Mouse (Mus musculus) hindbrain, embryonic 11.5 days (tissue): ENCODE measurements around the gene Hspg2. TPM values are rescaled to one million over a fixed set of nuclear protein-coding genes. Genes with fewer than 3 reads are reported as not detected.

Source experiments
- ATAC-seq: fragments of 200-750 bp; cut with Nextera tagmentation; 2 replicates; pipeline ENCODE4 v1.8.0; 2017; ENCODE audit warnings: mild to moderate bottlenecking, moderate TSS enrichment, moderate library complexity; ENCODE audit not compliant: low FRiP score
- DNase-seq: peaks from one replicate; pipeline ENCODE4 v3.0.0-alpha.2; 2015; ENCODE audit warnings: low spot score
- H3K27ac ChIP-seq: fragments of 300-500 bp; sonication (generic); 2 replicates; pipeline ENCODE4 v1.5.1; 2014; ENCODE audit warnings: mild to moderate bottlenecking, low read depth, low read length
- H3K27me3 ChIP-seq: fragments of 300-500 bp; sonication (generic); 2 replicates; pipeline ENCODE4 v1.6.1; 2014; ENCODE audit warnings: mild to moderate bottlenecking, low read length, moderate library complexity, mixed read lengths; ENCODE audit not compliant: control insufficient read depth, insufficient read depth
- H3K36me3 ChIP-seq: fragments of 300-500 bp; sonication (generic); 2 replicates; pipeline ENCODE4 v1.6.1; 2014; ENCODE audit warnings: mild to moderate bottlenecking, low read length, moderate library complexity, mixed read lengths; ENCODE audit not compliant: control insufficient read depth, insufficient read depth
- H3K4me1 ChIP-seq: fragments of 300-500 bp; sonication (generic); replicated peaks from 2 replicates; pipeline ENCODE4 v1.6.1; 2014; ENCODE audit warnings: low read length, mixed read lengths; ENCODE audit not compliant: control insufficient read depth, insufficient read depth
- H3K4me2 ChIP-seq: fragments of 300-500 bp; sonication (generic); replicated peaks from 2 replicates; pipeline ENCODE4 v1.6.1; 2014; ENCODE audit warnings: mild to moderate bottlenecking, low read depth, low read length
- H3K4me3 ChIP-seq: fragments of 300-500 bp; sonication (generic); 2 replicates; pipeline ENCODE4 v1.5.1; 2014; ENCODE audit warnings: low read depth, low read length
- H3K9ac ChIP-seq: fragments of 300-500 bp; sonication (generic); 2 replicates; pipeline ENCODE4 v1.6.1; 2014; ENCODE audit warnings: low read depth, low read length
- H3K9me3 ChIP-seq: fragments of 300-500 bp; sonication (generic); 2 replicates; pipeline ENCODE4 v1.6.1; 2016; ENCODE audit warnings: low read length; ENCODE audit not compliant: control insufficient read depth
- WGBS: fragments of 180-500 bp; shearing (Covaris S2); extraction: QIAGEN DNeasy Blood & Tissue Kit; methylation state at CpG from one replicate; pipeline ENCODE4 v1.1.7; 2014; 5-methylcytosine and 5-hydroxymethylcytosine counted together
- polyA plus RNA-seq: library from polyadenylated mRNA; unstranded; fragments of >200 nt; fragmentation: Nextera tagmentation; extraction: Ambion mirVana; gene quantifications from 2 replicates; pipeline ENCODE4 v1.2.1, GENCODE M21; 2014

Gene Hspg2
- polyA plus RNA-seq, 1 experiment from 2014 or later: 18.1 TPM

GRCm38 (mm10) chr4:137518746-137519145 lies 50.2 kb downstream of the Hspg2 start:
- Histone ChIP-seq H3K9ac (no peak overlapping the region), H3K27me3 (no peaks in the 10 kb centered on the region), H3K9me3 (no peaks in the 10 kb centered on the region), H3K4me3 (no peak overlapping the region), H3K4me1 (no peaks in the 10 kb centered on the region), H3K36me3 (no peaks in the 10 kb centered on the region), H3K4me2 (no peak overlapping the region), H3K27ac (no peak overlapping the region)
- no peak for DNase-seq
- 89% methylated on average over 14 of the region's 14 CpGs for WGBS
- ATAC-seq: no peak

- Histone ChIP-seq H3K4me2 (no peak overlapping the region), H3K27ac (no peak overlapping the region), H3K27me3 (no peaks in the 10 kb centered on the region), H3K36me3 (no peaks in the 10 kb centered on the region), H3K4me3 (no peak overlapping the region), H3K9ac (no peak overlapping the region), H3K9me3 (no peaks in the 10 kb centered on the region), H3K4me1 (no peaks in the 10 kb centered on the region)
- ATAC-seq: no peak
- DNase-seq: no peak
- 94% methylated on average over 5 of the region's 5 CpGs for WGBS
Measured at GRCm38 (mm10) chr4:137520346-137520745, 51.8 kb downstream of the Hspg2 start.

DNA sequence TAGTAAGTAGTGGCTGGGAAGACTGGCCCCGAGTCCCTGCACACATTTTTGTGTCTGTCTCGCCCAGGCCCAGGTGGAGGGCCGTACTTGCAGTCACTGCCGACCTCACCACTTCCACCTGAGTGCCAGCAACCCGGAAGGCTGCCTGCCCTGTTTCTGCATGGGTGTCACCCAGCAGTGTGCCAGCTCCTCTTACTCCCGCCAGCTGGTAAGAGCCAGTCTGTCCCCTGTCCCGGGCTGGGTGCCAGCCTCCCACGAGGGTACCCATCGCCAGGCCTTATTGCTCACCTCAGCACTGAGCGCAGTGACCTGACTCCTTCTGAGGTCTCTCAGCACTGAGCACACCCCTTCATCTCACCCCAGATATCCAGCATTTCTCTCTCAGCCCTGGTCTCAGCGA lies 53.4 kb downstream of the Hspg2 start:
- Histone ChIP-seq H3K4me1 (no peaks in the 10 kb centered on the region), H3K27me3 (no peaks in the 10 kb centered on the region), H3K9ac (no peak overlapping the region), H3K4me3 (no peak overlapping the region), H3K36me3 (no peaks in the 10 kb centered on the region), H3K4me2 (no peak overlapping the region), H3K9me3 (no peaks in the 10 kb centered on the region), H3K27ac (no peak overlapping the region)
- WGBS: 96% methylated on average over 11 of the region's 11 CpGs
- ATAC-seq (no peak), DNase-seq (no peak)

DNA sequence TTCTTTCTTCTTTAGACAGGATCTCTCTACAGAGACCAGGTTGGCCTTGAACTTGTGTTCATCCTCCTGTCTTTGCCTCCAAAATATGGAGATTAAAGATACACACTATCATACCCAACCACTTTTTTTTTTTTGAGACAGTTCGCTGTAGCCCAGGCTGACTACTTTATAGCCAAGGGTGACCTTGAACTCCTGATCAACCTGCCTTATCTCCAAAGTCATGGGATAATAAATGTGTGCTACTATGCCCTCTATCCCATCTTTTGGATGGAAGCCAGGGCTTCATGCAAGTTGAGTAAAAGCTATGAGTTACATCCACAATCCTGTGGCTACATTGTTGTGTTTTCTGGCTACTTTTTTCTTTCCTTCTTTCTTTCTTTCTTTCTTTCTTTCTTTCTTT lies 56.9 kb downstream of the Hspg2 start:
- no peak overlapping the region for H3K27ac ChIP-seq
- no peak overlapping the region for H3K4me3 ChIP-seq
- no peaks in the 10 kb centered on the region for H3K36me3 ChIP-seq
- no peak overlapping the region for H3K9ac ChIP-seq
- WGBS: 83% methylated on average over 1 of the region's 1 CpGs
- no peak for ATAC-seq
- no peak for DNase-seq
- no peaks in the 10 kb centered on the region for H3K27me3 ChIP-seq
- H3K9me3 ChIP-seq: no peaks in the 10 kb centered on the region
- no peak overlapping the region for H3K4me2 ChIP-seq
- H3K4me1 ChIP-seq: no peaks in the 10 kb centered on the region

DNA sequence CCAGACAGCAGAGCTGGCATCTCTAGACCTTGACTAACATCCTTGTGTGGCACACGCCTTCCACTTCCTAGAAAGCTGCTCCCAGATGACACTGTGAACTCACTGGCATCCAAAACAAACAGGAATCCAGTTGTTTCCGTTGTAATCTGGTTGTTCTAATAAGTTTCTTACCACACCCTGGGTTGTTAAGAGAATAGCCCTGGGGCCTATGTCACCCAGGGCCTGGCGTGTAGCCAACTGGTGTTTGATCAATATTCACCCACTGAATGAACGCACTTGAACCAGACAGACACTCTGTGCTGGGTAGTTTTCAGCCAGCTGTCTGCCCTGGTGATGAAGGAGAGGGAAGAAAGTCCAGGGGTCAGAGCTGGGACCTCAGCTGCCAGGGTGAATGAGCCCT lies 58.8 kb downstream of the Hspg2 start:
- Histone ChIP-seq H3K36me3 (no peaks in the 10 kb centered on the region), H3K27ac (no peak overlapping the region), H3K4me3 (no peak overlapping the region), H3K9ac (no peak overlapping the region), H3K9me3 (no peaks in the 10 kb centered on the region), H3K4me2 (no peak overlapping the region), H3K4me1 (no peaks in the 10 kb centered on the region), H3K27me3 (no peaks in the 10 kb centered on the region)
- WGBS: 83% methylated on average over 4 of the region's 4 CpGs
- no peak for DNase-seq
- no peak for ATAC-seq

DNA sequence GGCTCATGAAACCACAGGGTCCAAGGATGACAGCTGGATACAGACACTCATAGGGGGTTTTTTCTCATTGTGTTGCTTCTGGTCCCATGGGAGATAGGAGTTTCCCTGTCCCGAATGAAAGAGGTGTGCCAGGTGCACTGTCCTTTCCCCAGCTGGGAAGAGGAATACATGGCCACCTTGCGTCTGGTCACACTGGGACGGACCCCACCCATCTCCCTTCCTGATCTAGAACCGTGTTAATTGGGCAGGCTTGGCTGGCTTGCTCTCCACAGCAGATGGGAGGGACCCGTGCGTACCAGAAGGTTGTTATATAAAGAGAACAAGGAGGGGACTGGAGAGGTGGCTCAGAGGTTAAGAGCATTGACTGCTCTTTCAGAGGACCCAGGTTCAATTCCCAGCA lies 59.3 kb downstream of the Hspg2 start:
- no peak overlapping the region for H3K4me3 ChIP-seq
- H3K4me2 ChIP-seq: no peak overlapping the region
- H3K27me3 ChIP-seq: no peaks in the 10 kb centered on the region
- no peak overlapping the region for H3K9ac ChIP-seq
- H3K27ac ChIP-seq: no peak overlapping the region
- WGBS: 90% methylated on average over 6 of the region's 6 CpGs
- H3K9me3 ChIP-seq: no peaks in the 10 kb centered on the region
- ATAC-seq (no peak), DNase-seq (no peak)
- H3K4me1 ChIP-seq: no peaks in the 10 kb centered on the region
- no peaks in the 10 kb centered on the region for H3K36me3 ChIP-seq

GRCm38 (mm10) chr4:137540356-137540755 lies 71.8 kb downstream of the Hspg2 start:
- Histone ChIP-seq H3K36me3 (no peaks in the 10 kb centered on the region), H3K9me3 (no peaks in the 10 kb centered on the region), H3K9ac (no peak overlapping the region), H3K4me3 (no peak overlapping the region), H3K4me2 (no peak overlapping the region), H3K27me3 (no peaks in the 10 kb centered on the region), H3K27ac (no peak overlapping the region), H3K4me1 (no peaks in the 10 kb centered on the region)
- WGBS: 76% methylated on average over 14 of the region's 14 CpGs
- no peak for DNase-seq
- no peak for ATAC-seq

DNA sequence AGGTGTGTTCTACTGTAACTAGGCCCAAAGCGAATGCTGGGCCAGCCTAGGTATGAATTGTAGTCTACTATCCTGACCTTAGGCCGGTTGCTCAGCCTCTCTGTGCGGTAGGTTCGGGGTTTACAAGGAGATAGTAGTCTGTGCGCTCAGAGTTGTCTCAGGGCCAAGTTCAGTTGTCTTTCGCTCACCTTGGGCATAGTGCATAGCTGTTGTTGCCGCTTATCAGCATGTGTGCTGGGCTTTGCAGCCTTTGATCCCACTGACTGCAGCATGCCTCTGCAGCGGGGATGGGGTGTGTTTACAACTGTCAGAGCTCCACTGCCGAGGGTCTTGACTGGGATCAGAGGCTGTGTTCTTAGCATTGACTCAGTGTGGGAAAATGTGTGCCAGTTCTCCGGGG lies 74.4 kb downstream of the Hspg2 start:
- H3K4me2 ChIP-seq: no peak overlapping the region
- DNase-seq (no peak), ATAC-seq (no peak)
- 0 out of 2 replicates have a peak, but pooled peaks cover 2% of the 10 kb centered on the region for H3K36me3 ChIP-seq
- WGBS: 92% methylated on average over 10 of the region's 10 CpGs
- H3K27me3 ChIP-seq: no peaks in the 10 kb centered on the region
- no peak overlapping the region for H3K4me3 ChIP-seq
- no peaks in the 10 kb centered on the region for H3K4me1 ChIP-seq
- no peak overlapping the region for H3K9ac ChIP-seq
- H3K9me3 ChIP-seq: no peaks in the 10 kb centered on the region
- H3K27ac ChIP-seq: no peak overlapping the region

DNA sequence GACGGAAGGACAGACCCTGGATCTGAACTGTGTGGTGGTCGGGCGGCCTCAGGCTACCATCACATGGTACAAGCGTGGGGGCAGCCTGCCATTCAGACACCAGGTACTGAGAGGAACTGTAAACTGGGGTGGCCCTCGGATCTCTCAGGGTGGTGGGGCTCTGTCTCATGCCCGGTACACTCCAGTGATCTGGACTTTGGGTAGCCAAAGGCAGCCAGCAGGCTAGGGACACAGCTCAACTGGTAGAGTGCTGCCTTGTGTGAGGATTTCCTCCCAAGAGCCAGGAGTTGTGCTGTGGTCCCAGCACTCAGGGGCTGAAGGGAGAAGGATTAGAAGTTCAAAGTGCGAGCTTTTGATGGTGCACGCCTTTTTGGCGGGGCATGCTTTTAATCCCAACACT lies 77.0 kb downstream of the Hspg2 start:
- Histone ChIP-seq H3K27ac (no peak overlapping the region), H3K36me3 (0 out of 2 replicates have a peak, but pooled peaks cover 2% of the 10 kb centered on the region), H3K9me3 (no peaks in the 10 kb centered on the region), H3K9ac (no peak overlapping the region), H3K4me1 (no peaks in the 10 kb centered on the region), H3K4me2 (no peak overlapping the region), H3K4me3 (no peak overlapping the region), H3K27me3 (no peaks in the 10 kb centered on the region)
- 95% methylated on average over 9 of the region's 9 CpGs for WGBS
- DNase-seq: no peak
- no peak for ATAC-seq
